Mouse (Mus musculus) frontal cortex, adult (tissue): ENCODE measurements at regions not wholly inside any gene's neighbourhood (a gene's known extent, or its start where the extent isn't known, plus 50 kb on each side); places are given as distances from the start of the nearest gene placed in this dataset.

Experiments used
- ATAC-seq: cut with Nextera tagmentation; 2 replicates; pipeline ENCODE4 v1.9.2; 2017; ENCODE audit warnings: mild to moderate bottlenecking, moderate library complexity, mixed read lengths; ENCODE audit not compliant: low TSS enrichment

- no peak for ATAC-seq
Observed at GRCm38 (mm10) chr15:95714408-95714807, 58.6 kb upstream of the Dbx2 start.

- ATAC-seq, result no peak
Observed at GRCm38 (mm10) chr15:95715941-95716340, 60.2 kb upstream of the Dbx2 start.

- ATAC-seq, result no peak
Observed at GRCm38 (mm10) chr15:95723699-95724098, 66.9 kb upstream of the Ano6 start.

GRCm38 (mm10) chr15:95725866-95726265, 64.8 kb upstream of the Ano6 start:
- peak; percentile 88 for ATAC-seq

GRCm38 (mm10) chr15:95726516-95726915, 64.1 kb upstream of the Ano6 start:
- ATAC-seq, result no peak

GRCm38 (mm10) chr15:95735746-95736145, 54.9 kb upstream of the Ano6 start:
- no peak for ATAC-seq
